ENCODE assay signal across 11 mouse cellular contexts in genomic region chr11:119492830-119493229, GRCm38 (mm10). TPM values are rescaled to one million over a fixed set of nuclear protein-coding genes. Genes with fewer than 3 reads are reported as not detected.
DNase-seq lines count a peak whose midpoint lies in the region; ATAC-seq and TF ChIP-seq lines count a peak whose summit lies in the region.
"Had no signal": no experiment of that assay in that cellular context is flagged by ENCODE, and none has a peak within 500 bp of the region (broad histone marks: within the 10 kb centered on the region; RNA-seq: fewer than 3 reads in every experiment).

No protein-coding gene starts in this region.

- peaks cover 10% of the 10 kb centered on the region; the same call in 1 of the 2 replicates for H3K36me3 ChIP-seq in hindbrain, embryonic 13.5 days
- H3K36me3 ChIP-seq in midbrain, embryonic 16.5 days (ENCODE audit: control insufficient read depth, insufficient read depth, low read length): no peaks in the 10 kb centered on the region

- TF ChIP-seq CTCF in cerebellum, adult 2 months (IDR thresholded peaks at IDR 0.05; ENCODE audit: borderline replicate concordance, insufficient read depth, low read depth, low read length): no peak

- peak overlapping the region; percentile 85 for H3K4me3 ChIP-seq in hindbrain, embryonic 13.5 days
- H3K4me3 ChIP-seq in midbrain, embryonic 16.5 days (ENCODE audit: low read depth, low read length): no peak overlapping the region
- H3K4me3 ChIP-seq in cerebellum, adult 2 months (replicated peaks; ENCODE audit: insufficient read depth, low read depth, low read length): no peak overlapping the region

- H3K9me3 ChIP-seq in hindbrain, embryonic 13.5 days: no peaks in the 10 kb centered on the region
- H3K9me3 ChIP-seq in midbrain, embryonic 16.5 days (replicated peaks; ENCODE audit: control insufficient read depth, low read length, poor library complexity, severe bottlenecking): no peaks in the 10 kb centered on the region

- peaks cover 37% of the 10 kb centered on the region for H3K4me1 ChIP-seq in hindbrain, embryonic 13.5 days (replicated peaks)
- peaks cover 15% of the 10 kb centered on the region for H3K4me1 ChIP-seq in midbrain, embryonic 16.5 days (ENCODE audit: control insufficient read depth, insufficient read depth, low read length)
- peaks cover 14% of the 10 kb centered on the region for H3K4me1 ChIP-seq in cerebellum, adult 2 months (ENCODE audit: control insufficient read depth, insufficient read depth, low read length)

- WGBS in hindbrain, embryonic 13.5 days: 96% methylated on average over 6 of the region's 6 CpGs
- WGBS in midbrain, embryonic 16.5 days: 97% methylated on average over 6 of the region's 6 CpGs
- 92% methylated on average over 6 of the region's 6 CpGs for WGBS in cerebellum, adult 2 months

- 0 out of 2 replicates have a peak, but pooled peaks cover 2% of the 10 kb centered on the region for H3K27me3 ChIP-seq in hindbrain, embryonic 13.5 days
- no peaks in the 10 kb centered on the region for H3K27me3 ChIP-seq in midbrain, embryonic 16.5 days (ENCODE audit: control insufficient read depth, insufficient read depth, low read depth, low read length)
- no peaks in the 10 kb centered on the region for H3K27me3 ChIP-seq in cerebellum, adult 2 months (ENCODE audit: control insufficient read depth, insufficient read depth, low read length)

- no peak overlapping the region for H3K27ac ChIP-seq in hindbrain, embryonic 13.5 days
- no peak overlapping the region for H3K27ac ChIP-seq in midbrain, embryonic 16.5 days (ENCODE audit: low read length)
- no peak overlapping the region for H3K27ac ChIP-seq in cerebellum, adult 2 months (ENCODE audit: insufficient read depth, low read length)

- TF ChIP-seq POLR2A in cerebellum, adult 2 months (IDR thresholded peaks at IDR 0.05; ENCODE audit: borderline replicate concordance, insufficient read depth, low read length): no peak

- H3K4me2 ChIP-seq in hindbrain, embryonic 13.5 days: peak overlapping the region; percentile 86
- peak overlapping the region; percentile 82 for H3K4me2 ChIP-seq in midbrain, embryonic 16.5 days (ENCODE audit: low read length)

- intact Hi-C loops in left cerebral cortex, postnatal 25 days (cut with DNase I): no loop called here

- ATAC-seq in hindbrain, embryonic 13.5 days (ENCODE audit: low FRiP score): no peak
- ATAC-seq in midbrain, embryonic 16.5 days: no peak
- ATAC-seq in frontal cortex, adult (ENCODE audit: low TSS enrichment): no peak

- H3K9ac ChIP-seq in hindbrain, embryonic 13.5 days: peak overlapping the region; percentile 93
- H3K9ac ChIP-seq in midbrain, embryonic 16.5 days (ENCODE audit: low read depth, low read length): no peak overlapping the region

- peak; percentile 2 for DNase-seq in cerebellum, adult 11-12 months
- DNase-seq in cerebellum, adult 18-20 months: no peak
- peak; percentile 66 for DNase-seq in WW6 (ENCODE audit: low read depth, low spot score)
- no peak for DNase-seq in left cerebral cortex, postnatal 25 days (ENCODE audit: low spot score in 2 of 2)
- DNase-seq in cerebellum, adult 2 months: no peak
- DNase-seq: B cell, adult 2 months; cerebellum, adult 9-11 months had no signal

RNA-seq across cellular contexts. Expression of gene Endov, which starts 1.7 kb away (rescaled TPM):
- 15.5 and 20.9 TPM in 2 replicates for polyA plus RNA-seq in hindbrain, embryonic 13.5 days (2015; fragmentation: Nextera tagmentation; extraction: Ambion mirVana)
- polyA plus RNA-seq in midbrain, embryonic 16.5 days (2015; fragmentation: Nextera tagmentation; extraction: Ambion mirVana): 17.3 and 19.8 TPM in 2 replicates
- total RNA-seq in left cerebral cortex, postnatal 25 days (2021): 10 to 100 TPM; 21.9 to 31.1 TPM
- polyA plus RNA-seq in cerebellum, adult 2 months (2012; rRNA removed): 15.4 and 16.4 TPM in 2 replicates

RNA-seq across cellular contexts. Expression of gene Nptx1, which starts 54.7 kb away (rescaled TPM):
- 12.6 and 15.2 TPM in 2 replicates for polyA plus RNA-seq in hindbrain, embryonic 13.5 days (2015; fragmentation: Nextera tagmentation; extraction: Ambion mirVana)
- 12.4 and 12.6 TPM in 2 replicates for polyA plus RNA-seq in midbrain, embryonic 16.5 days (2015; fragmentation: Nextera tagmentation; extraction: Ambion mirVana)
- total RNA-seq in left cerebral cortex, postnatal 25 days (2021): 100 to 1,000 TPM; 182 to 222 TPM
- polyA plus RNA-seq in cerebellum, adult 2 months (2012; rRNA removed): 200 and 249 TPM in 2 replicates
- total RNA-seq: neutrophil, adult 5-6 weeks had no signal

Comparison
In these comparisons a context has a peak if more than half of its experiments do, and no peak if none do; other contexts are left out.
1. DNase-seq: peak in cerebellum, adult 11-12 months (single experiment) and WW6 (single experiment); none in cerebellum, adult 18-20 months (0 of 2), left cerebral cortex, postnatal 25 days (0 of 2) and cerebellum, adult 2 months (0 of 2).
2. RNA of gene Nptx1, which starts 54.7 kb away (polyA plus RNA-seq): 200 to 249 TPM in cerebellum, adult 2 months; 12.6 to 15.2 TPM in hindbrain, embryonic 13.5 days and 12.4 to 12.6 TPM in midbrain, embryonic 16.5 days; every median in the first group is over 10 times any median in the second.